Mouse (Mus musculus) adrenal gland, postnatal 4 days (tissue): ENCODE measurements around the gene Ggta1. TPM values are rescaled to one million over a fixed set of nuclear protein-coding genes. Genes with fewer than 3 reads are reported as not detected.

ENCODE experiments used
- DNase-seq, 2 experiments: peaks; one replicate each; pipeline ENCODE4 v3.0.0; 2021 to 2022; ENCODE audit warnings: low spot score in 2 of 2, mixed read lengths in 2 of 2
- total RNA-seq, 2 experiments: library from RNA; stranded (reverse); gene quantifications; 2 replicates each; pipeline ENCODE4 v1.2.3; 2021

Ggta1 gene
- total RNA-seq, 2 experiments from 2014 or later = 15.0 to 15.4 TPM

GRCm38 (mm10) chr2:35407266-35407665 lies 55.8 kb downstream of the Ggta1 start:
- no peak for DNase-seq

DNA sequence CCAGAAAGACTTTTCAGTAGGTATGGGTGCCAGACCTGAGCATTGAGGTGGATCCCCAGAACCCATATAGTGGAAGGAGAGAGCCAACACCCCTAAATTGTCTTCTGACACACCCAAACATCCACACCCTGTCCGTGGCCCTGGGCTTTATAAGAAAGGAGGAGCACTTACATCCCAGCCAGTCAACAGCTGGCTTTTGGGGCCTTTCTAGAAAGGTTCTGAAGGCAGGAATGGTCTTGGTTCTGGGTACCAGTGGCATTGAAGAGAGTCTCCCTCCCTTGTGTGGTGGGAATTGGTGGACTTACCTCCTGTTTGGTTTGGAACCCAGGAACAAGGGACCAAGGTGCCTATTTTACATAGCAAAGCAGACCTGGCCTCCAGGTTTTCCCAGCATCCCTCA lies 56.4 kb downstream of the Ggta1 start:
- DNase-seq = no peak

DNA sequence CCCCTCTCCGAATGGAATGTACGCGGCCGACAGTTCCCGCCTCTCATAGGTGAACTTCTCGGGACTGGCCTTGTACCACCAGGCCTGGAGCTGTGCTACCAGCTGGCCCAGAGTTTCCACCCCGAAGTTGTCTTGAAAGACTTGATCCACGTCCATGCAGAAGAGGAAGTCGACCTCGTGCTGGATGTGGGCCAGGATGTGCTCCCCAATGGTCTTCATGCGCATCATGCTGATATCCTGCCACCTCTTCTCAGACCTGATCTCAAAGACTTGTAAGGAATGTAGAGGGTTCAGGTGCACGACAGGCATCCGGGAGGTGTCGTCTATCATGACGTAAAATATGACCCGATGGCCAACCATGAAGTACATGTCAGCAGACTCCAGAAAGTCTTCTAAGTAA lies 60.6 kb downstream of the Ggta1 start:
- no peak for DNase-seq

- no peak for DNase-seq
Measured at GRCm38 (mm10) chr2:35400739-35401138, 62.3 kb downstream of the Ggta1 start.

GRCm38 (mm10) chr2:35398184-35398828 lies 64.7 kb downstream of the Ggta1 start:
- DNase-seq = no peak

- no peak for DNase-seq
Measured at GRCm38 (mm10) chr2:35397590-35398173, 65.3 kb downstream of the Ggta1 start.

- no peak for DNase-seq
Measured at GRCm38 (mm10) chr2:35397096-35397495, 65.9 kb downstream of the Ggta1 start, which contains the start of gene 4930402F06Rik. 4930402F06Rik (minus strand) TSS chr2:35397175.

DNA sequence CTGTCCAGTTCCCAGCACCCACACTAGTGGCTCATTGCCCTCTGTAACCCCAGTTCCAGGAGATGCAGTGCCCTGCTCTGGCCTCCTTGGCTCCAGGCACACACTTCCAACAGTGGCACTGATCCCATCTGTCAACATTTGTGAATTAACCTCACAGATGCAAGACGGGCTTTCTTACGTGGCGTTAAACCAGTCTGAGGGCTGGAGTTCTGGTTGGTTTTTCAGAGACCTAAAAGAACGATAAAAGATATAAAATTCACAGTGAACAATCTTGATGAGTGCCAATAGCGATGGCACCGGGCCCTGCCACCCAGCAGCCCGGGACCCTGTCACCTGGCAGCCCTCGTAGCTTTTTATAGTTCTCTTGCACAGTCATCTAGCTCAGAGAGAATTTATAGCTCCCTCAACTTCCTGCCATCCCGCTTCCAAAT lies 77.6 kb downstream of the Ggta1 start:
- DNase-seq = no peak

GRCm38 (mm10) chr2:35379306-35379705 lies 83.7 kb downstream of the Ggta1 start:
- DNase-seq = no peak

DNA sequence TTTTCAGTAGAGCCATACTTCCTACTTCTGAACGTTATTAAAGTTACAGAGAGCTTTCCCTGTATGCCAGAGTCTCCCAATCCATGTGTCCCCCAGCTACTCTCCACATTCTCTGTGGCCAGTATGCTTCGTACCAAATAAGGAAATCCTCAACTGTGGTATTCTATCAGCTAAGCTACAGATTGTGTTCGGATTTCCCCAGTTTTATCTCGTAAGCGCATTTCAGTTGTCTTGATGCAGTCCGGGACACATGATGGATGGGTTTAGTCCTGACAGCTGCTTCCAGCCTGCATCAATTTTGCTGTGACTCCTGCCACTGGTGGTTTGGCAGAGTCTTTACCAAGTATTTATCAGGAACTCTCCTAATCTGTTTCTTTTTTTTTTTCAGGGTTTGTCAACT lies 85.4 kb downstream of the Ggta1 start:
- no peak for DNase-seq

- DNase-seq = no peak
Measured at GRCm38 (mm10) chr2:35373003-35373402, 90.0 kb downstream of the Ggta1 start.

DNA sequence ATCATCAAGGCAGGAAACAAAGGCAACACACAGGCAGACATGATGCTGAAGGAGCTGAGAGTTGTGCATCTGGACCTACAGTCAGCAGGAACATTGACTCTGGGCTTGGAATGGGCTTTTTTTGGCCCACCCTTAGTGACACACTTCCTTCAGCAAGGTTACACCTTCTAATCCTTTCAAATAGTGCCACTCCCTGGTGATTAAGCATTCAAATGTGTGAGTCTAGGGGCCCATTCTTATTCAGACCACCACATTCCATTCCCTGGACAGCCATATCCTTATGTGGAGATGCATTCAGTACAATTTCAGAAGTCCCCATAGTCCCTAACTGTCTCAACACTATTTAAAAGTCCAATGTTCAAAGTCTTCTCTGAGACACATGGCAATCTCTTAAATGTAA lies 92.3 kb downstream of the Ggta1 start:
- no peak for DNase-seq

GRCm38 (mm10) chr2:35367629-35368028 lies 95.4 kb downstream of the Ggta1 start, which contains the start of gene 4930568D16Rik:
4930568D16Rik (minus strand) TSS chr2:35367729.
- no peak for DNase-seq

Other genes starting within 250 kb of the Ggta1 start
- gene Gsn, start 206.9 kb downstream of the Ggta1 start, total RNA-seq = 100 to 1,000 TPM; 136 to 137 TPM
- 10 to 100 TPM; 42.7 to 43.5 TPM for gene Stom, start 126.3 kb downstream of the Ggta1 start, total RNA-seq
- not detected for gene 4930568D16Rik, start 95.5 kb downstream of the Ggta1 start, total RNA-seq
- not detected for gene 4930402F06Rik, start 66.1 kb downstream of the Ggta1 start, total RNA-seq
- 10 to 100 TPM; 74.4 to 77.6 TPM for gene Dab2ip, start 95.0 kb upstream of the Ggta1 start, total RNA-seq